Mouse (Mus musculus) kidney, postnatal 25 days (tissue): Measurements from ENCODE around the gene Smim15.

Experiments used
- DNase-seq, 2 experiments: peaks; one replicate each; pipeline ENCODE4 v3.0.0; 2021; ENCODE audit warnings: mixed read lengths in 2 of 2

Smim15 gene

DNA sequence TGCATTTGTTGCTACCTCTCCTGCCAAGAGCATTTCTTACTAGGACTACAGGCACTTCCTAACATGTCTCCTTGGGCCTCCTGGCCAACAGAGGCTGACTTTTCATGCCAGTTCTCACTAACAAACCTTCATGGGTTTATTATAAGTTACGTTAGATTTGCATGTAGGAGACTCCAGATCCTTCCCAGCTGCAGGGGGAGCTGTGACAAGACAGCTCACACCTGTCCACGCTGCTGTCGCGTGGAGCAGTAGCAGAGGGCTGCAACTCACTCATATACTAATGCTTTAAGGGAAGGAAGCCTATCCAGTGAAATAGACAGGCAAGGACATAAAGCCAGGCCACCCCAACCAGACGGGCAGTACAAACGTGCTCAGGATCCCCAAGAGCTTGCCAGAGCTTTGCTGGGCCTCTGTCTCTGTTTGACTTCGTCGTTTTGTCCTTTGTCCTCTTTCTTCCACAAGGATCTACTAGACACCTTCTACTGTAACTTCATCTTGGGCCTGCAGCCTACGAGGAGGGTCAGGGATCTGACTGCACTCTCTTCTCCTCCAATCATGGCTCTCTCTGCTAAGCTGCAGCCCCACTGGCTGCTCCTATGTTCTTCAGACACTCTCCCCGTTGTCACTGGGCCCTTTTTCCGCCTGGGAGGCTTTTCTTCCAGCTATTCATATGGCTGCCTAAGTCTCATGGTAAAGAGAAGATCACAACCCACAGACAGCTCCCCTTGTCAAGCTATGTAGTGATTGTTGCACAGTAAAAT is 19.3 kb downstream of the Smim15 start:
- DNase-seq, result no peak

DNA sequence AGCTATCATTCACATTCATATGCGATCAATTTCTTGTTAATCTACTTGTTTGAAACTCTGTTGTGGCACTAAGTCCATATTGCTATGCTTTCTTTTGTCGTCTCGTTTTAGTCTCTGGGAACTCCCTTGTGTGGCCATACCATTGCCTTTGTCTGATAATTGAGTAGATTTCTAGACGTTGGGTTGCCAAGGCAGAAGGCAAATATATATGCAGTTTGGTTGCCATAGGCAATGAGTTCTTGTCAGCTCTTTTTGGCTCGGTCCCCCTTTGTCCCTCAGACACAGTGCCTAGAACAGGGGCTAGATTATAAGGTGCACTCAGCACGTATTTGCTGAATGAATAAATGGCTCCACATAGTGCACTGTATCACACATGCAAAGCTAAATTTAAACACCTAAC is 20.1 kb downstream of the Smim15 start:
- no peak for DNase-seq

DNA sequence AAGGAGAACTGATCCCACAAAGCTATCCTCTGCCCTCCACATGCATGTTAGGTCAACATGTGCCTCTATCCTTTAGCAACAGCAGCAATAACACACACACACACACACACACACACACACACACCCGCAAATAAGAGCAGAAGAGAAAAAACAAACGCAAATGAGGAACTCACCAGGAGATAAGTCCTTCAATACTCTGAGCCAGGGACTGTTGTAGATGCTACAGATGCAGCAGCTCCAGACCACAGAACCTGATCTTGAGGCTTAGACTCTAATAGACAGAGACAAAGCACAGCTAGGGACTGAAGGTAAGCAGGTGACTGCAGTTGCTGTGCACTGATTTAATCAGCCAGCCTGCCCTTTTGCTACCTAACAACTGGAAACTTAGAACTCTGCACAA is 21.8 kb downstream of the Smim15 start:
- no peak for DNase-seq

DNA sequence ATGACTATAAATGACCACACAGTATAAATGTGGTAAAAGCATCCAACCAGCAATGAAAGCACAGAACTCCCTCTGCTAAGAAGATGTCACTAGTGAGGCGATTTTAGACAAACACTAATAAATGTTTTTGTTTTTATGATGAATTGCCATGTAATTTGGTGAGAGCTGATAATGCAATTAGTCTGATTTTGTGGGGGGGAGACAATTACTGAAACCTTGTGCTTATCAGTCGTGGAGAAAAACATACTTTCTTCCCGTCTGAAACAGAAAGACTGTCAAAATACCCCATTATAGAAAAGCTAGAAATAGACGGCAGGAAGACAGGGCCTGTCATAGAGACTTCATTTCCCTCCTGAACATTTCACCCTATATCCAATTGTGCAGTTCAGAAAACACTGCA is 24.9 kb downstream of the Smim15 start:
- no peak for DNase-seq

DNA sequence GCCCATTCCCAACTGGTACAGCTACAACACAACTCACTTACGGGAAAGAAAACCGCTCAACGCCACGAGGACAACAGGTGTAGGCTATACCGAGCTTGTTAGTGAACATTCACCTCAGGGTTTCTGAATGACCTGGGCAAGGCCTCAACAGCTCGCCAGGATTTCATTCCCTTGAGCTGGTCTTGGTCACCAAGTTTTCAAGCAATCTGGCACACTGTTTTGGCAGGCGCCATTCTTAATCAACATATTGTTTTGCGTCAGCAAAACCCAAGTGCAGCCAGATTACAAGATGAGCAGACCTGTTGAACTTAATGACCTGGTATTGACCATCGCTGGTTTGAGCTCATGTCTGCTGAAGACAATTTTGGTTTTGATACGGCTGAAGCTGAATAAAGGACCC is 25.9 kb downstream of the Smim15 start:
- no peak for DNase-seq

DNA sequence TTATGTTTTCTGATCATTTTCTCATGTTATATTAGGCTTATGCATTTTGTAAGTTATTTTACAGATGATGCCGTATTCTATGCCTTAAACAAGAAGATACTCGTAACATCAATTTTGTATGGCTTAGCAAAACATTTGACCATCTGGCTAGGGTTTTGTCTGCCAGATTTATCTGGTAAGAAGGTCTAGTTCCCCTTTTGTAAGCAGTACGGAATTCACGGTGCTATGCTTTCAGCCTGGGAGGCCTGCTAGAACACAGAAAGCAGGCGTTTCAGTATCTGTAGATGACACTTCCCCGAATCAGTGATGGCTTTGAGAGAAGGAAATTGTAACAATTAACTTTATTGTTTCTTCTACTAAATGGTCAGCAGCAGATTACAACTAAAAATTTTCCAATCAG is 33.2 kb downstream of the Smim15 start:
- no peak for DNase-seq

DNA sequence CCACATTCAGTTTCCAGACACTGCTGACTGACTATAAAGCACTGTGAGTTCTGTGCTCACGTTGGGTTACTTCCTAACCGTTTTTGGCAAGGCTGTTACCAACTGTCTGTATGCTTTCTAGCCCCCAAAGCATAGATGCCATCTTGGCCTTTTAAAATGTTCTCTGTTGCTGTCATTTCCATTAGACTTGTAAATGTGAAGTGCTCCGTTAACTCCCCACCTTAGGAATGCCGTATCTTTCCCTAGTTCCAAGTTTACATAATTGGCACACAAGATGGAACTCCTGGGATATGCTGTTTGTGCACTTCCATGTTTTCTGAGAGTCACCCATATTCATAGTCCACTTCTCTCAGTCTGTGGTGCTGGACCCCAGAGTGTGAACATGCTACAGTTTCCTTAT is 33.7 kb downstream of the Smim15 start:
- DNase-seq, result no peak

DNA sequence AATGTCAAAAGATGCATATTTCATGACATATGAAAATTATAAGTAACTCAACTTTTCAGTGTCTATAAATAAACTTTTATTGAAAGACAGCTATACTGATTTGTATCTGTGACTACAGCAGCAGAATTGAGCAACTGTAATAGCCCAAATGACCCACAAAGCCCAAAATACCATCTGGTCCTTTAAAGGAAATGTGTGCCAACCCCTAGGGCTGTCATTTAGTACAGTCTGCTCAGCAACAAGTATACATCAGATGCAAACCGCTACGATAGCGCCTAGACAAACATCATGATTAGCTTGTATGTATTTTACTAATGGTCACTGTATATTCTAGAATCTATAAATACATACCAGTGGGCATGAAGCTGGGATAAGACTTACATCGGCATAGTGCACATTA is 39.8 kb downstream of the Smim15 start:
- no peak for DNase-seq

DNA sequence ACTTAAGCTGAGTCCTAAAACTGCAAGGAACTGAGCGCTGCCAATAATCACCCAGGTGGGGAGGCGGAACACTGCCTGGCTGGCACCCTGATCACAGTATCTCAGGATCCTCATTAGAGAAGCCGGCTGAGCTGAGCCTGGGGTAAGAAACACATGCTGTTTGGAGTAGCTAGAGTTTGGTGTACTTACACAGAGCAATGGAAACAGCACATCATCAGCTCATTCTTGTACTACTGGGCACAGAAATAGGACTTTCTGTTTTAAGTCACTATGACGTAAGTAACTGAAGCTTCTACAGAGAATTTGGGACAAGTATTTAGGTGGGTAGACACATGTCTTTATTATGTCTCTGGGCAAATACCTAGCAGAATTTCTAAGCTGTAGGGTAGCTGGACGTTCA is 41.8 kb downstream of the Smim15 start:
- DNase-seq, result no peak

DNA sequence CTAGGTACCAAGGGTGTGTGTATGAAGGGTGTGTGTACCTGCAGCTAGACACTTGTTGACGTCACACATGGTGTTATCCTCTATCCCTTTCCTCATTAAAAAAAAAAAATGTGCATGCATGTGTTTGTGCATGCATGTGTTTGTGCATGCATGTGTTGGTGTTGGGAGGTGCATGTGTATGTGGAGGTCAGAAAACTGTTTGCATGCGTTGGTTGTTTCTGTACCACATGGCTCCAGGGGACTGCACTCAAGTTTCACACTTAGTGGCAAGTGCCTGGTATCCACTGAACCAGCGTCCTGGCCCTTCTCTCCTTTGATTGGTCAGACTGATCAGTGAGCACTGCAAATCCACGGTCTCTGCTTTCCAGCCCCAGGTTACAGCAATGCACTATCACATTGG is 42.5 kb downstream of the Smim15 start:
- DNase-seq, result no peak

DNA sequence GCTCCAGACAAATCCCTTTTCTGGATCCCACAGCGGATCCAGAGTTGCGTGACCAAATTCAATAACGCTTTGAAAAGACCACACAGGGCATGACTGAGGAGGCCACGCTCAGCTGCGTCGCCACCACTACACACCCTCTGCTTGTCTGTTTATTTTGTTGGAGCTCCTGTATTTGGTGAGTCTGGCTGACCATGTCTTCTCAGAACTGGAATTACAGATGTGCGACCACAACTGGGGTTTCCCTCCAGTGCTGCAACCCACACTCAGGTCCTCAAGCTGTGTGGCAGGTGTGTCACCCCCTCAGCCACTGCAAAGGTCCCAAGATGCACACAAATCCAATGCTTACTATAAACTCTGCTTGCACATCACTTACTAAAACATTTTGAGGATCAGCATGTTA is 48.0 kb downstream of the Smim15 start:
- no peak for DNase-seq

DNA sequence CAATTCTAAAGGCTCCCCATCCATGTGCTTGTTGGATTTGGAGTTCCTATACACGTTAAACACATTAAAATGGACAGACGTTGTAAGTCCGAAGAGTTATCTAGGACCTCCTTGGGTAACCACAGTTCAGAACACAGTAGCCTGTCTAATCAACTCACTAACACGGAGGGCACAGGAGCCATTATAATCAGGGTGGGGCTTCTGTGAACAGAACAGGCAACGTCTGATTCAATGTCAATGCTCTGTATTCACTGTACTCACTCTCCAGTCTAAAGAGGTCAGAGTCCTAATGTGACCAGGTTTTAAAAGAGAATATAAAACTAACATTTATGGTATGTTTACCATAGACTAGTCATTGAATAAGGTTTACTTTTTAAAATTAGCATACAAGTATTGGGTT is 50.4 kb downstream of the Smim15 start:
- DNase-seq, result no peak

DNA sequence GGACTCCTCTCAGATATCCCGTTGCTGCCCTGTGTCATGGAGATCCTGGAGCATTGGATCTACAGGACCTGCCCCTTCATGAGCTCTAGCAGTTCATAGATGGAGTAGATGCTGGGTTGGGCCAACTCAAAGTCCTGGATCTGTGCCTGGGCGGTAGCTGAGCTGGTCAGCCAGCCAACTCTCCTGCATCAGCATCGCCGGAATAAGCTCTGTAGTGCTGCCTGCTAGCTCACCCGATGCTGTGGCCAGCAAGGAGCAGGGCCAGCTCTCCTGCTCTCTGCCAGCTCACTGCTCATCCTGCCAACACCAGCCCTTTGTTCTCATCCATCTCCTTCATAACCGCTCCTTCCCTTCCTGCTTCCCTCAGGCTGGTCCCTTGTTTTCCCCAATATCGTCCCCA is 51.4 kb downstream of the Smim15 start:
- no peak for DNase-seq

DNA sequence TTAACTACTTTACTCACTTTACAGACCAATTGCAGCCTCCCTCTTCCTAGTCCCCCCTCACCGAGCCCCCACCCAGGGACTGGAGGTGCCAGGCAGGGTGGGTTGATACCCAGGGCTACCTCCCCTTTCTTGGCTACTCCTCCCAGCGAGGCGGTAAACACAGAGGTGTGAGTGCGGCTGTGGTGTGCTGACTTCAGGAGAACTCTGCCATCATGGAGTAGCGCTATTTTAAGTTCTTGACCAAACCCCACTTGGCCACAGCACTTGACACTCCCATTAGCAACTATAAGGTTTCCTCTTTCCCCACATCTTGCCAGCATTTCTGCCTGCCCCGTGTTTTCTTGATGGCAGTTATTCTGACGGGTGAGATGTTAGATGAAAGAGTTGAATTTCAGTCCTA is 52.2 kb downstream of the Smim15 start:
- DNase-seq, result no peak
